Mouse (Mus musculus) intestine, embryonic 16.5 days (tissue): ENCODE data around the gene Duxf3. TPM values are rescaled to one million over a fixed set of nuclear protein-coding genes. Genes with fewer than 3 reads are reported as not detected.

Source experiments
- ATAC-seq: fragments of 200-750 bp; cut with Nextera tagmentation; 2 replicates; pipeline ENCODE4 v1.8.0; 2017; ENCODE audit warnings: moderate TSS enrichment, moderate library complexity
- H3K27ac ChIP-seq: fragments of 300-500 bp; sonication (generic); 2 replicates; pipeline ENCODE4 v1.5.1; 2014; ENCODE audit warnings: mild to moderate bottlenecking, low read length
- H3K27me3 ChIP-seq: fragments of 300-500 bp; sonication (generic); replicated peaks from 2 replicates; pipeline ENCODE4 v1.6.1; 2014; ENCODE audit warnings: low read length, control low read depth, mixed read lengths; ENCODE audit not compliant: control insufficient read depth, insufficient read depth
- H3K36me3 ChIP-seq: fragments of 300-500 bp; sonication (generic); 2 replicates; pipeline ENCODE4 v1.6.1; 2014; ENCODE audit warnings: low read length, control low read depth; ENCODE audit not compliant: control insufficient read depth, insufficient read depth
- H3K4me1 ChIP-seq: fragments of 300-500 bp; sonication (generic); 2 replicates; pipeline ENCODE4 v1.6.1; 2014; ENCODE audit warnings: low read length, control low read depth, mixed read lengths; ENCODE audit not compliant: control insufficient read depth, insufficient read depth
- H3K4me2 ChIP-seq: fragments of 300-500 bp; sonication (generic); 2 replicates; pipeline ENCODE4 v1.6.1; 2014; ENCODE audit warnings: low read depth, low read length, control low read depth
- H3K4me3 ChIP-seq: fragments of 300-500 bp; sonication (generic); 2 replicates; pipeline ENCODE4 v1.5.1; 2014; ENCODE audit warnings: mild to moderate bottlenecking, low read length
- H3K9ac ChIP-seq: fragments of 300-500 bp; sonication (generic); 2 replicates; pipeline ENCODE4 v1.6.1; 2014; ENCODE audit warnings: low read depth, low read length
- H3K9me3 ChIP-seq: fragments of 300-500 bp; sonication (generic); 2 replicates; pipeline ENCODE4 v1.6.1; 2016; ENCODE audit warnings: low read length, control low read depth; ENCODE audit not compliant: control insufficient read depth
- WGBS: fragments of 180-500 bp; shearing (Covaris S2); extraction: QIAGEN DNeasy Blood & Tissue Kit; methylation state at CpG from one replicate; pipeline ENCODE4 v1.1.7; 2014; 5-methylcytosine and 5-hydroxymethylcytosine counted together
- polyA plus RNA-seq: library from polyadenylated mRNA; unstranded; fragments of >200 nt; fragmentation: Nextera tagmentation; extraction: Ambion mirVana; gene quantifications from 2 replicates; pipeline ENCODE4 v1.2.1, GENCODE M21; 2015

Duxf3 gene
- polyA plus RNA-seq, 1 experiment from 2014 or later = not detected

DNA sequence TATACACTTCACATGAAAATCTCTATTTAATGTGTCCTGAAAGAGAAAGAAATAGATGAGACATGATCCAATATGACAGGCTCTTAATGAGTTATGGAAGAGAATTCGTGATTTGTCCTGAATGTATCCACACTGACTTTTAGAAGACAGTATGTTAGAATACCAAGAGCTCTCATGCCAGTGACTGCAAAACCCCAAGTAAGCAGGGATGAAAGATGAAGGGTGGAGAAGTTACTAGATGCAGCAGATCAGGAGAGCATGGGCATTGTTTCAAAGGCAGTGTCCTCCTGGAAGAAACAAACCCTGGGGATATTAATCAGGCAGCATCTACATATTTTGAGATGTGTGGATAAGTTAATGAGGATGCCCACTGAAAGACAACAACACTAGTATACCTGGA, 22.0 kb downstream of the Duxf3 start:
- no peak overlapping the region for H3K4me2 ChIP-seq
- ATAC-seq = no peak
- no peak overlapping the region for H3K4me3 ChIP-seq
- H3K9ac ChIP-seq = no peak overlapping the region
- H3K9me3 ChIP-seq = peaks cover 3% of the 10 kb centered on the region; the same call in 1 of the 2 replicates
- no peaks in the 10 kb centered on the region for H3K36me3 ChIP-seq
- no peaks in the 10 kb centered on the region for H3K4me1 ChIP-seq
- no peak overlapping the region for H3K27ac ChIP-seq
- 62% methylated on average over 1 of the region's 1 CpGs for WGBS
- no peaks in the 10 kb centered on the region for H3K27me3 ChIP-seq

GRCm38 (mm10) chr10:58209710-58210467, 22.6 kb downstream of the Duxf3 start:
- ATAC-seq = no peak
- no peak overlapping the region for H3K27ac ChIP-seq

DNA sequence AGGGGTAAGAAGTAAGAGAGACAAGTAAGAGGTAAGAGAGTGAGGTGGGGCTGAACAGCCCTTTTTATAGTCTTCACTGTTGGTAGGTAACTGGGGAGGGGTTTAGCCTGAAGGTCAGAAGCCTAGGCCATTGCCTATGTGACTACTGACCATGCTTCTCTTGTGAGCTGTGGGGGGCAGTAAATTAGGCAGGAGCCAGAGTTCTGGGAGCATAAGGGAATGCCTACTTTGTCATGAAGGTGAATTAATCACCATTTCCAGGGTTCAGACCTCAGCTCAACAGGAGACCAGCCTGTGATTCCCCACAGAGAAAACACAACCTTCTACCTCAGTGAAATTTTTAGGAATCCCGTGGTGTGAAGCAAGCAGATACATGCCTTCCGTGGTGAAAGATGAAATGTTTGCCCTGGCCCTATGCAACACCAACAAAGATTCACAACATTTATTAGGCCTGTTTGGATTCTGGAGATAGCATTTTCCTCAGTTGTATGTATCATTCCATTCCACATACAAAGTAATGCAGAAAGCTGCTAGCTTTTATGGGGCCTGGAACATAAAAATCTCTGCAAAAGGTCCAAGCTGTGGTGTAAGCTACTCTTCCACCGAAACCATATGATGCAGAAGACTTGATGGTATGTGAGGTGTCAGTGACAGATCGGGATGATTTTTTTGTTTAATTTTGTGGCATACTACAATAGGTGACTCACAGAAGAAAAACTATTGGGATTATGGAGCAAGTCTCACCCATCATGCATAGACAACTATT, 25.7 kb downstream of the Duxf3 start:
- Histone ChIP-seq H3K4me1 (no peaks in the 10 kb centered on the region), H3K36me3 (no peaks in the 10 kb centered on the region), H3K9ac (no peak overlapping the region), H3K27me3 (no peaks in the 10 kb centered on the region), H3K27ac (no peak overlapping the region), H3K9me3 (peaks cover 3% of the 10 kb centered on the region; the same call in 1 of the 2 replicates), H3K4me3 (no peak overlapping the region), H3K4me2 (no peak overlapping the region)
- WGBS = 90% methylated on average over 4 of the region's 4 CpGs
- no peak for ATAC-seq

More at GRCm38 (mm10) chr10:58209710-58210467, 22.6 kb downstream of the Duxf3 start:
- WGBS = 69% methylated on average over 2 of the region's 2 CpGs
- Histone ChIP-seq H3K9ac (no peak overlapping the region), H3K4me1 (no peaks in the 10 kb centered on the region), H3K4me2 (no peak overlapping the region), H3K27me3 (no peaks in the 10 kb centered on the region), H3K36me3 (no peaks in the 10 kb centered on the region), H3K9me3 (peaks cover 3% of the 10 kb centered on the region; the same call in 1 of the 2 replicates), H3K4me3 (no peak overlapping the region)

- H3K27ac ChIP-seq = no peak overlapping the region
- no peak overlapping the region for H3K4me3 ChIP-seq
- H3K9me3 ChIP-seq = peaks cover 3% of the 10 kb centered on the region; the same call in 1 of the 2 replicates
- no peak for ATAC-seq
- H3K36me3 ChIP-seq = no peaks in the 10 kb centered on the region
- H3K4me2 ChIP-seq = no peak overlapping the region
- no peaks in the 10 kb centered on the region for H3K27me3 ChIP-seq
- no peak overlapping the region for H3K9ac ChIP-seq
- WGBS = 39% methylated on average over 1 of the region's 1 CpGs
- H3K4me1 ChIP-seq = no peaks in the 10 kb centered on the region
These were observed 26.5 kb downstream of the Duxf3 start for GRCm38 (mm10) chr10:58205986-58206385.

Other genes with a start within 250 kb of the Duxf3 start
- not detected in 2 replicates for gene AW822073, start 7.7 kb downstream of the Duxf3 start, polyA plus RNA-seq
- not detected in 2 replicates for gene Gm4981, start 4.0 kb upstream of the Duxf3 start, polyA plus RNA-seq
- gene Gcc2, start 22.8 kb upstream of the Duxf3 start, polyA plus RNA-seq = 59.6 and 65.4 TPM in 2 replicates
- 120 and 124 TPM in 2 replicates for gene Lims1, start 90.8 kb upstream of the Duxf3 start, polyA plus RNA-seq
- gene Ranbp2, start 214.2 kb upstream of the Duxf3 start, polyA plus RNA-seq = 13.4 and 14.2 TPM in 2 replicates